Mouse (Mus musculus): ENCODE results near the gene Mrps14. TPM values are rescaled to one million over a fixed set of nuclear protein-coding genes. Genes with fewer than 3 reads are reported as not detected.

Gene Mrps14
- polyA plus RNA-seq, 1 experiment from 2014 or later, result 271 TPM

GRCm38 (mm10) chr1:160237981-160238380 is 43.0 kb downstream of the Mrps14 start:
- H3K4me3 ChIP-seq (replicated peaks; ENCODE audit: low read length), result no peak overlapping the region
- 0 out of 2 replicates have a peak, but pooled peaks cover 4% of the 10 kb centered on the region for H3K36me3 ChIP-seq (ENCODE audit: control insufficient read depth, insufficient read depth, low read length)
- H3K9ac ChIP-seq (ENCODE audit: low read length), result no peak overlapping the region
- no peak for ATAC-seq (ENCODE audit: insufficient read depth, low FRiP score)
- no peak overlapping the region for H3K4me2 ChIP-seq (ENCODE audit: low read depth, low read length)
- H3K9me3 ChIP-seq (replicated peaks; ENCODE audit: control insufficient read depth, low read length), result 0 out of 2 replicates have a peak, but pooled peaks cover 3% of the 10 kb centered on the region
- no peaks in the 10 kb centered on the region for H3K4me1 ChIP-seq (ENCODE audit: control insufficient read depth, insufficient read depth, low read length)
- WGBS, result 88% methylated on average over 2 of the region's 2 CpGs
- no peaks in the 10 kb centered on the region for H3K27me3 ChIP-seq (ENCODE audit: control insufficient read depth, insufficient read depth, low read length)
- H3K27ac ChIP-seq (ENCODE audit: low read length), result no peak overlapping the region

GRCm38 (mm10) chr1:160238852-160239443 is 43.9 kb downstream of the Mrps14 start:
- Histone ChIP-seq H3K9ac (ENCODE audit: low read length) (no peak overlapping the region), H3K27me3 (ENCODE audit: control insufficient read depth, insufficient read depth, low read length) (no peaks in the 10 kb centered on the region)
- ATAC-seq (ENCODE audit: insufficient read depth, low FRiP score), result no peak

GRCm38 (mm10) chr1:160240091-160240490 is 45.1 kb downstream of the Mrps14 start:
- no peak overlapping the region for H3K9ac ChIP-seq (ENCODE audit: low read length)
- no peak overlapping the region for H3K27ac ChIP-seq (ENCODE audit: low read length)
- 0 out of 2 replicates have a peak, but pooled peaks cover 3% of the 10 kb centered on the region for H3K9me3 ChIP-seq (replicated peaks; ENCODE audit: control insufficient read depth, low read length)
- ATAC-seq (ENCODE audit: insufficient read depth, low FRiP score), result no peak
- 89% methylated on average over 2 of the region's 2 CpGs for WGBS
- H3K27me3 ChIP-seq (ENCODE audit: control insufficient read depth, insufficient read depth, low read length), result no peaks in the 10 kb centered on the region
- H3K4me3 ChIP-seq (replicated peaks; ENCODE audit: low read length), result no peak overlapping the region
- H3K4me2 ChIP-seq (ENCODE audit: low read depth, low read length), result no peak overlapping the region
- no peaks in the 10 kb centered on the region for H3K4me1 ChIP-seq (ENCODE audit: control insufficient read depth, insufficient read depth, low read length)
- 0 out of 2 replicates have a peak, but pooled peaks cover 4% of the 10 kb centered on the region for H3K36me3 ChIP-seq (ENCODE audit: control insufficient read depth, insufficient read depth, low read length)

More at GRCm38 (mm10) chr1:160238852-160239443, 43.9 kb downstream of the Mrps14 start:
- H3K4me1 ChIP-seq (ENCODE audit: control insufficient read depth, insufficient read depth, low read length), result no peaks in the 10 kb centered on the region
- H3K4me2 ChIP-seq (ENCODE audit: low read depth, low read length), result no peak overlapping the region
- 0 out of 2 replicates have a peak, but pooled peaks cover 3% of the 10 kb centered on the region for H3K9me3 ChIP-seq (replicated peaks; ENCODE audit: control insufficient read depth, low read length)
- no peak overlapping the region for H3K27ac ChIP-seq (ENCODE audit: low read length)
- 93% methylated on average over 1 of the region's 1 CpGs for WGBS
- no peak overlapping the region for H3K4me3 ChIP-seq (replicated peaks; ENCODE audit: low read length)
- H3K36me3 ChIP-seq (ENCODE audit: control insufficient read depth, insufficient read depth, low read length), result 0 out of 2 replicates have a peak, but pooled peaks cover 4% of the 10 kb centered on the region

- Histone ChIP-seq H3K4me1 (ENCODE audit: control insufficient read depth, insufficient read depth, low read length) (no peaks in the 10 kb centered on the region), H3K36me3 (ENCODE audit: control insufficient read depth, insufficient read depth, low read length) (0 out of 2 replicates have a peak, but pooled peaks cover 4% of the 10 kb centered on the region), H3K27me3 (ENCODE audit: control insufficient read depth, insufficient read depth, low read length) (no peaks in the 10 kb centered on the region), H3K9me3 (replicated peaks; ENCODE audit: control insufficient read depth, low read length) (0 out of 2 replicates have a peak, but pooled peaks cover 3% of the 10 kb centered on the region), H3K4me2 (ENCODE audit: low read depth, low read length) (no peak overlapping the region), H3K27ac (ENCODE audit: low read length) (no peak overlapping the region), H3K9ac (ENCODE audit: low read length) (no peak overlapping the region), H3K4me3 (replicated peaks; ENCODE audit: low read length) (no peak overlapping the region)
- ATAC-seq (ENCODE audit: insufficient read depth, low FRiP score), result no peak
- 86% methylated on average over 5 of the region's 5 CpGs for WGBS
Measured at GRCm38 (mm10) chr1:160244689-160245088, 49.7 kb downstream of the Mrps14 start.

- Histone ChIP-seq H3K27me3 (ENCODE audit: control insufficient read depth, insufficient read depth, low read length) (no peaks in the 10 kb centered on the region), H3K4me1 (ENCODE audit: control insufficient read depth, insufficient read depth, low read length) (no peaks in the 10 kb centered on the region), H3K27ac (ENCODE audit: low read length) (no peak overlapping the region), H3K4me3 (replicated peaks; ENCODE audit: low read length) (no peak overlapping the region), H3K9ac (ENCODE audit: low read length) (no peak overlapping the region), H3K9me3 (replicated peaks; ENCODE audit: control insufficient read depth, low read length) (no peaks in the 10 kb centered on the region), H3K36me3 (ENCODE audit: control insufficient read depth, insufficient read depth, low read length) (0 out of 2 replicates have a peak, but pooled peaks cover 4% of the 10 kb centered on the region), H3K4me2 (ENCODE audit: low read depth, low read length) (no peak overlapping the region)
- 66% methylated on average over 2 of the region's 2 CpGs for WGBS
- no peak for ATAC-seq (ENCODE audit: insufficient read depth, low FRiP score)
Measured at GRCm38 (mm10) chr1:160245954-160246353, 50.9 kb downstream of the Mrps14 start.

- Histone ChIP-seq H3K27me3 (ENCODE audit: control insufficient read depth, insufficient read depth, low read length) (no peaks in the 10 kb centered on the region), H3K27ac (ENCODE audit: low read length) (no peak overlapping the region), H3K4me1 (ENCODE audit: control insufficient read depth, insufficient read depth, low read length) (no peaks in the 10 kb centered on the region), H3K9me3 (replicated peaks; ENCODE audit: control insufficient read depth, low read length) (no peaks in the 10 kb centered on the region), H3K36me3 (ENCODE audit: control insufficient read depth, insufficient read depth, low read length) (no peaks in the 10 kb centered on the region), H3K4me2 (ENCODE audit: low read depth, low read length) (no peak overlapping the region), H3K4me3 (replicated peaks; ENCODE audit: low read length) (no peak overlapping the region), H3K9ac (ENCODE audit: low read length) (no peak overlapping the region)
- WGBS, result 61% methylated on average over 4 of the region's 4 CpGs
- ATAC-seq (ENCODE audit: insufficient read depth, low FRiP score), result no peak
Measured at GRCm38 (mm10) chr1:160246844-160247243, 51.8 kb downstream of the Mrps14 start.

GRCm38 (mm10) chr1:160247473-160247872 is 52.5 kb downstream of the Mrps14 start:
- 85% methylated on average over 9 of the region's 9 CpGs for WGBS
- ATAC-seq (ENCODE audit: insufficient read depth, low FRiP score), result no peak

GRCm38 (mm10) chr1:160249786-160250185 is 54.8 kb downstream of the Mrps14 start:
- Histone ChIP-seq H3K4me2 (ENCODE audit: low read depth, low read length) (no peak overlapping the region), H3K4me1 (ENCODE audit: control insufficient read depth, insufficient read depth, low read length) (no peaks in the 10 kb centered on the region), H3K27me3 (ENCODE audit: control insufficient read depth, insufficient read depth, low read length) (no peaks in the 10 kb centered on the region), H3K36me3 (ENCODE audit: control insufficient read depth, insufficient read depth, low read length) (peaks cover 2% of the 10 kb centered on the region; the same call in 1 of the 2 replicates), H3K9ac (ENCODE audit: low read length) (no peak overlapping the region), H3K4me3 (replicated peaks; ENCODE audit: low read length) (no peak overlapping the region), H3K9me3 (replicated peaks; ENCODE audit: control insufficient read depth, low read length) (no peaks in the 10 kb centered on the region), H3K27ac (ENCODE audit: low read length) (peak overlapping the region; percentile 68; the same call in 1 of the 2 replicates)
- ATAC-seq (ENCODE audit: insufficient read depth, low FRiP score), result no peak
- WGBS, result 56% methylated on average over 3 of the region's 3 CpGs

More at GRCm38 (mm10) chr1:160247473-160247872, 52.5 kb downstream of the Mrps14 start:
- Histone ChIP-seq H3K36me3 (ENCODE audit: control insufficient read depth, insufficient read depth, low read length) (no peaks in the 10 kb centered on the region), H3K9ac (ENCODE audit: low read length) (no peak overlapping the region), H3K27me3 (ENCODE audit: control insufficient read depth, insufficient read depth, low read length) (no peaks in the 10 kb centered on the region), H3K9me3 (replicated peaks; ENCODE audit: control insufficient read depth, low read length) (no peaks in the 10 kb centered on the region), H3K4me1 (ENCODE audit: control insufficient read depth, insufficient read depth, low read length) (no peaks in the 10 kb centered on the region), H3K4me3 (replicated peaks; ENCODE audit: low read length) (no peak overlapping the region), H3K27ac (ENCODE audit: low read length) (no peak overlapping the region), H3K4me2 (ENCODE audit: low read depth, low read length) (no peak overlapping the region)

GRCm38 (mm10) chr1:160250782-160251181 is 55.8 kb downstream of the Mrps14 start:
- H3K4me2 ChIP-seq (ENCODE audit: low read depth, low read length), result no peak overlapping the region
- peaks cover 2% of the 10 kb centered on the region; the same call in 1 of the 2 replicates for H3K36me3 ChIP-seq (ENCODE audit: control insufficient read depth, insufficient read depth, low read length)
- no peaks in the 10 kb centered on the region for H3K27me3 ChIP-seq (ENCODE audit: control insufficient read depth, insufficient read depth, low read length)
- peak overlapping the region; percentile 68 for H3K27ac ChIP-seq (ENCODE audit: low read length)
- H3K9ac ChIP-seq (ENCODE audit: low read length), result no peak overlapping the region; the same call in 1 of the 2 replicates
- no peaks in the 10 kb centered on the region for H3K4me1 ChIP-seq (ENCODE audit: control insufficient read depth, insufficient read depth, low read length)
- WGBS, result 47% methylated on average over 4 of the region's 4 CpGs
- H3K9me3 ChIP-seq (replicated peaks; ENCODE audit: control insufficient read depth, low read length), result no peaks in the 10 kb centered on the region
- ATAC-seq (ENCODE audit: insufficient read depth, low FRiP score), result no peak
- 0 out of 2 replicates have a peak overlapping the region, but pooled peaks have one; percentile 9 for H3K4me3 ChIP-seq (replicated peaks; ENCODE audit: low read length)

Data from stomach, embryonic 16.5 days (tissue).